Mouse (Mus musculus) cerebellum, adult 2 months (tissue): Measurements from ENCODE around the gene Myl3.

Source experiments
- CTCF ChIP-seq: fragments of 200-500 bp; IDR thresholded peaks from 2 replicates; pipeline ENCODE4 v1.5.1; 2011; ENCODE audit warnings: low read depth, mild to moderate bottlenecking, control low read depth, low read length, moderate library complexity, borderline replicate concordance; ENCODE audit not compliant: insufficient read depth
- POLR2A ChIP-seq: fragments of 200-500 bp; IDR thresholded peaks from 2 replicates; pipeline ENCODE4 v1.6.1; 2011; ENCODE audit warnings: low read length, control low read depth, borderline replicate concordance; ENCODE audit not compliant: insufficient read depth

DNA sequence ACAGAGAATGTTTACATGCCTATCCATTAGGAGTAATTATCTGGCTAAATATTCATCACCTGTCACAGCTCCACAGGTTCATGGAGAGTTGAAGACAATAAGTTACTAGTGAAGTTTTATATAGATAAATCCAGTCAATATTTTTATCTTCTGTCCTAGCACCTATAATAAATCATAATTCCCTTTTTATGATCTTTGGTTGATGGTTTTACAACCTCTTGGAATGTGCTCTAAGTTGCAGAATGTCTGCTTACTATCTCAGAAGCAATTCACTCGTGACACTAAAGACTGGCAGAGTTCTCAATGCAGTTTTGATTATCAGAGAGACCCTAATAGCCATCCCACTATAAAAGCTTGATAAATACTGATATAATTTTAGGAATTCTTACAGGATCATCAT lies 28.3 kb upstream of the Myl3 start:
- TF ChIP-seq CTCF (no peak), POLR2A (no peak)
